Mouse (Mus musculus) bone marrow, adult 2 months (tissue): ENCODE measurements around the gene Gpc5.

Experiments
- CTCF ChIP-seq: fragments of 200-500 bp; IDR thresholded peaks from 2 replicates; pipeline ENCODE4 v1.5.1; 2011; ENCODE audit warnings: low read length, control low read depth; ENCODE audit not compliant: control insufficient read depth, insufficient read depth
- POLR2A ChIP-seq: fragments of 200-500 bp; IDR thresholded peaks from 2 replicates; pipeline ENCODE4 v1.6.1; 2011; ENCODE audit warnings: low read depth, mild to moderate bottlenecking, control low read depth, low read length, borderline replicate concordance; ENCODE audit not compliant: control insufficient read depth

GRCm38 (mm10) chr14:115831219-115831755, 739.3 kb downstream of the Gpc5 start:
- TF ChIP-seq CTCF: peak; percentile 68
- TF ChIP-seq POLR2A: no peak
